Mouse (Mus musculus): ENCODE results near the gene Ska3.

GRCm38 (mm10) chr14:57760447-57761412, 65.3 kb downstream of the Ska3 start:
- TF ChIP-seq POLR2A (IDR thresholded peaks at IDR 0.05; ENCODE audit: insufficient read length, low read depth): no peak
- no peak for TF ChIP-seq MAX (IDR thresholded peaks at IDR 0.05; ENCODE audit: low read depth)
- no peak for TF ChIP-seq USF1 (IDR thresholded peaks at IDR 0.05; ENCODE audit: low read depth)
- no peak for TF ChIP-seq MYOG (IDR thresholded peaks at IDR 0.05; ENCODE audit: control insufficient read depth in 1 of 3, insufficient read depth in 1 of 3, insufficient read length in 2 of 3, low read depth in 2 of 3)
- TF ChIP-seq POLR2AphosphoS2 (IDR thresholded peaks at IDR 0.05; ENCODE audit: insufficient read length, low read depth): no peak
- no peak for TF ChIP-seq SRF (IDR thresholded peaks at IDR 0.05; ENCODE audit: control insufficient read depth, insufficient read length, low read depth)
- TF ChIP-seq TCF12 (IDR thresholded peaks at IDR 0.05; ENCODE audit: insufficient read depth, poor library complexity, severe bottlenecking): no peak
- no peak for TF ChIP-seq REST (IDR thresholded peaks at IDR 0.05; ENCODE audit: insufficient read depth, insufficient read length)
